Mouse (Mus musculus) heart, adult 2 months (tissue): Measurements from ENCODE around the gene Npy. TPM values are rescaled to one million over a fixed set of nuclear protein-coding genes. Genes with fewer than 3 reads are reported as not detected.

Experiments used
- DNase-seq, 2 experiments: peaks; one replicate each; pipeline ENCODE4 v3.0.0; 2021
- H3K27ac ChIP-seq: fragments of 200-600 bp; 2 replicates; pipeline ENCODE4 v1.8.1; 2022
- H3K27me3 ChIP-seq: fragments of 200-500 bp; 2 replicates; pipeline ENCODE4 v1.6.1; 2012; ENCODE audit warnings: mild to moderate bottlenecking, low read length, inconsistent platforms, mixed read lengths; ENCODE audit not compliant: control insufficient read depth, insufficient read depth
- H3K36me3 ChIP-seq: fragments of 200-500 bp; 2 replicates; pipeline ENCODE4 v1.6.1; 2012; ENCODE audit warnings: low read length, inconsistent platforms; ENCODE audit not compliant: control insufficient read depth, insufficient read depth
- H3K4me1 ChIP-seq: fragments of 200-500 bp; 2 replicates; pipeline ENCODE4 v1.6.1; 2011; ENCODE audit warnings: low read length; ENCODE audit not compliant: control insufficient read depth, insufficient read depth
- H3K4me3 ChIP-seq: fragments of 200-600 bp; 2 replicates; pipeline ENCODE4 v1.8.1; 2022
- H3K79me2 ChIP-seq: fragments of 200-500 bp; replicated peaks from 2 replicates; pipeline ENCODE4 v1.6.1; 2012; ENCODE audit warnings: mild to moderate bottlenecking, inconsistent platforms, low read length, moderate library complexity, mixed read lengths; ENCODE audit not compliant: control insufficient read depth, insufficient read depth
- H3K9ac ChIP-seq: fragments of 200-500 bp; 2 replicates; pipeline ENCODE4 v1.6.1; 2012; ENCODE audit warnings: low read depth, mild to moderate bottlenecking, control low read depth, inconsistent platforms, low read length, mixed read lengths
- CTCF ChIP-seq: fragments of 200-600 bp; IDR thresholded peaks from 2 replicates; pipeline ENCODE4 v1.8.1; 2022; ENCODE audit warnings: antibody characterized with exemption, mild to moderate bottlenecking, moderate library complexity
- EP300 ChIP-seq: fragments of 200-500 bp; IDR thresholded peaks from 2 replicates; pipeline ENCODE4 v1.6.1; 2011; ENCODE audit warnings: low read depth, low read length, control low read depth; ENCODE audit not compliant: insufficient read depth
- POLR2A ChIP-seq: fragments of 200-500 bp; IDR thresholded peaks from 2 replicates; pipeline ENCODE4 v1.6.1; 2011; ENCODE audit warnings: mild to moderate bottlenecking, low read depth, low read length, control low read depth; ENCODE audit not compliant: insufficient read depth
- WGBS: fragments of 180-500 bp; shearing (Covaris S2); methylation state at CpG from one replicate; pipeline ENCODE4 v1.1.7; 2018; 5-methylcytosine and 5-hydroxymethylcytosine counted together
- intact Hi-C: fragments of 180-260 bp; cut with DNase I; formaldehyde crosslinking; loops from one replicate; pipeline ENCODE4 v1.15.1; 2025
- polyA plus RNA-seq: library from polyadenylated mRNA; depleted of rRNA; stranded (reverse); fragments of >200 nt; gene quantifications from 2 replicates; pipeline ENCODE4 v1.2.3, GENCODE M21; 2012
- total RNA-seq, 2 experiments: library from RNA; stranded (reverse); gene quantifications; 2 replicates each; pipeline ENCODE4 v1.2.3; 2021

The Npy gene
- total and polyA plus RNA-seq, 3 experiments, result 7.1 TPM; not detected in 2

- H3K27ac ChIP-seq, result no peak overlapping the region
- DNase-seq, result no peak
- 89% methylated on average over 1 of the region's 1 CpGs for WGBS
- no peaks in the 10 kb centered on the region for H3K79me2 ChIP-seq
- intact Hi-C loops, result no loop called here
- no peaks in the 10 kb centered on the region for H3K27me3 ChIP-seq
- H3K4me3 ChIP-seq, result no peak overlapping the region
- TF ChIP-seq CTCF (no peak), EP300 (no peak), POLR2A (no peak)
- H3K9ac ChIP-seq, result no peak overlapping the region
- no peaks in the 10 kb centered on the region for H3K36me3 ChIP-seq
- no peaks in the 10 kb centered on the region for H3K4me1 ChIP-seq
Observed at GRCm38 (mm10) chr6:49873556-49873955, 51.0 kb downstream of the Npy start.

DNA sequence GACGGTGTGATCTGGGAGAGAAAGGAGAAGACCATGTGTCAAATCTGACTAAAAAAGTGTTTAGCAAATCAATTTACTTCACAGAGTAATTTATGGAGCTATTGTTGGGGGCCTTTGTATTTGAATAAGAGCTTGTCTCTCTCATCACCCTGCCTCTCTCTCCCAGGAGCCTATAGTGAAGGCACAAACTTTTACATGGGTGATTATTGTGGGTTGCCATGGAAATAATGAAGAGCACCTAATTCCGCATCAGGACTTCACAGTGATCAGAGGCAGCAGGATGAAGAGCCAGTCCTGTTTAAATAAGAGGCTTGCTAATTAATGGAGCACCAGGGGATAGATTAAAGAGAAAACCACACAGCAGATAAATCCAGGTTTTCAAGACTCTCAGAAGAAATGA is 52.6 kb downstream of the Npy start:
- Histone ChIP-seq H3K4me3 (no peak overlapping the region), H3K4me1 (no peaks in the 10 kb centered on the region), H3K36me3 (no peaks in the 10 kb centered on the region), H3K27ac (no peak overlapping the region), H3K9ac (no peak overlapping the region), H3K79me2 (no peaks in the 10 kb centered on the region), H3K27me3 (no peaks in the 10 kb centered on the region)
- TF ChIP-seq POLR2A (no peak), CTCF (no peak), EP300 (no peak)
- no peak for DNase-seq
- intact Hi-C loops, result no loop called here
- 90% methylated on average over 2 of the region's 2 CpGs for WGBS

GRCm38 (mm10) chr6:49875791-49876190 is 53.3 kb downstream of the Npy start:
- Histone ChIP-seq H3K4me1 (no peaks in the 10 kb centered on the region), H3K36me3 (no peaks in the 10 kb centered on the region), H3K9ac (no peak overlapping the region), H3K27me3 (no peaks in the 10 kb centered on the region), H3K4me3 (no peak overlapping the region), H3K79me2 (no peaks in the 10 kb centered on the region), H3K27ac (no peak overlapping the region)
- TF ChIP-seq CTCF (no peak), EP300 (no peak), POLR2A (no peak)
- 60% methylated on average over 6 of the region's 6 CpGs for WGBS
- intact Hi-C loops, result no loop called here
- DNase-seq, result no peak
